Mouse (Mus musculus): ENCODE results near the gene Mdk.

Gene Mdk

GRCm38 (mm10) chr2:91933471-91933870 is 1.4 kb upstream of the Mdk start:
- no peak for DNase-seq (ENCODE audit: low read depth, low spot score)

DNA sequence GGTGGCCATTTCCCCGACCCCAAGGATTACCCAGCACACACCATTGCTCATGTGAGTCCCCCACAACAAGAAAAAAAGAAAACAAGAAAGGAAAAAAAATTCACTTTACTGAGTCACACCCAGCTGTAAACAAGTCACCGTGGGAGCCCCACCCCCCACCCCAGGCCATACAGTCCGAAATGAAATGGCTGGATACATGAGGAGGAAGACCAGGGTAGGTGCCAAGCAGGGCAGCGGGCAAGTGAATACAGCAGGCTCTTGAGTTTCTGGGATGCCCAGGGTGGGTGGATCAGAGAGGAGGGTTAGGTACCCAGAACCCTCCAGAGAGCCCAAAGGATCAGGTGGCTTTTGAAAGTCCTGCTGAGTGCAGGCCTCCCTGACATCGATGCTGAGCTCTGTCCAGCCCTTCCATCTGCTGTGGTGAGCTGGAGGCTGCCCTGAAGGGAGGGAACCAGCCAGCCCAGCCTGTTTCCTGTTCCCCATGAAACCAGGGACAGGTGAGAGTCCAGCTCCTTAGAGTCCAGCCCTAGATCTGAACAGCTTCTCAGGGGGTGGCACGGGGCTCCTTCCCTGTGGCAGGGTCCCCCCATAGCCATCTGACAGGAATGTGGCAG is 747 bp upstream of the Mdk start:
- no peak for DNase-seq (ENCODE audit: low read depth, low spot score)

- no peak for DNase-seq (ENCODE audit: low read depth, low spot score)
Measured at GRCm38 (mm10) chr2:91931328-91932159, 553 bp downstream of the Mdk start.

- no peak for DNase-seq (ENCODE audit: low read depth, low spot score)
Measured at GRCm38 (mm10) chr2:91930761-91931291, 1.3 kb downstream of the Mdk start.

DNA sequence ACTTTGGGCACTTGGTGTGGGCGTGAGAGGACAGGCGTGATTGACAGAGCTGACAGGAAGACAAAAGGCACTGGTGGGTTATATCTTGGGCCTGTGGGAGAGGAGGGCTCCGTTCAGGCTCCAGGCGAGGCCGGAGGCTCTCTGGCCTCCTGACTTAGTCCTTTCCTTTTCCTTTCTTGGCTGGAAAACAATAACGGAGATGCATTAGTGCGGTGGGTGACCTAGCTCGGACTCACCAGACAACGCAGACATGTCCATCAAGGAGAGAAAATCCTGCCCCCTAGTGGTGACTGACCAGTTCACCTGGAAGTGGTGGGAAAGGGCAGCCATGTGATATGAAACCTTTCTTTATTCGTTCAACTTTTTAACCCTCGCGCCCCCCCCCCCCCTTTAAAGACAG is 2.2 kb downstream of the Mdk start:
- DNase-seq (ENCODE audit: low read depth, low spot score), result no peak

- DNase-seq (ENCODE audit: low read depth, low spot score), result no peak
Measured at GRCm38 (mm10) chr2:91929455-91929854, 2.6 kb downstream of the Mdk start.

GRCm38 (mm10) chr2:91928534-91929350 is 3.4 kb downstream of the Mdk start:
- no peak for DNase-seq (ENCODE audit: low read depth, low spot score)

GRCm38 (mm10) chr2:91927826-91928533 is 4.1 kb downstream of the Mdk start:
- DNase-seq (ENCODE audit: low read depth, low spot score), result no peak

DNA sequence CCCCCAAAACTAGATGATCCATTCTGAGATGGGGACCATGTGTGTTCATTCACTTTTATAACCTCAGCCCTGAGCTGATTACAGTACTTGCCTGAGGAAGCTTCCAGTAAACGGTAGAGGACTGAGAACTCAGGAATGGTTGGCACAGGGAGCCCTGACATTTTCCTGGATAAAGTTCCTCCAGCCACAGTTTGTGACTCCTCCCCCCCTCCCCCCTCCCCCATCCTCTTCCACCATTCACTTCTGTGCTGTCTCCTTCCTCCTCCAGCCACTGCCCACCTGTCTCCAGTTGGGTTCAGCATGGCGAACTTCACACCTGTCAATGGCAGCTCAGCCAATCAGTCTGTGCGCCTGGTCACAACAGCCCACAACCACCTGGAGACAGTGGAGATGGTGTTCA is 5.1 kb downstream of the Mdk start, which contains the start of gene Chrm4:
Gene Chrm4 (plus strand): TSS at position 301 of the 400 bp plus-strand sequence.
- no peak for DNase-seq (ENCODE audit: low read depth, low spot score)

DNA sequence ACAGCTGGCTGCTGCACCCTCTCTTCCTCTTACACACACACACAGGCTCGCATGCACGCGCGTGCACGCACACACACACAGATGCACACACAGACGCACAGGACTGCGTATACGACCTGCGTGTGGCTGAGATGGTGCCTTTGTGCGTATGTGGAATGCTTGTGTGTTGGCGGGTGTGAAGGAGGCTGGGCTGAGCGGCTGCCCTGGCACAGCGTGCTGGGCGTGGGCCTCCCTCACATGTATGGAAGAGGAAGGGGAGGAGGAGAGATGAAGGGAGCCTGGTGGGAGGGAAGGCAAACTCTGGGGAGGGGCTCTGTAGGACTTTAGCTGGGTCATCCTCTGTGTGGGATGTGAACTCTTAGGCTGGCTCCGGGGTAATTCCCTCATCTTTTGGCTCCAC is 6.7 kb downstream of the Mdk start:
- DNase-seq (ENCODE audit: low read depth, low spot score), result peak; percentile 72

GRCm38 (mm10) chr2:91924726-91925125 is 7.4 kb downstream of the Mdk start:
- DNase-seq (ENCODE audit: low read depth, low spot score), result no peak

GRCm38 (mm10) chr2:91923415-91924337 is 8.4 kb downstream of the Mdk start:
- DNase-seq (ENCODE audit: low read depth, low spot score), result no peak

DNA sequence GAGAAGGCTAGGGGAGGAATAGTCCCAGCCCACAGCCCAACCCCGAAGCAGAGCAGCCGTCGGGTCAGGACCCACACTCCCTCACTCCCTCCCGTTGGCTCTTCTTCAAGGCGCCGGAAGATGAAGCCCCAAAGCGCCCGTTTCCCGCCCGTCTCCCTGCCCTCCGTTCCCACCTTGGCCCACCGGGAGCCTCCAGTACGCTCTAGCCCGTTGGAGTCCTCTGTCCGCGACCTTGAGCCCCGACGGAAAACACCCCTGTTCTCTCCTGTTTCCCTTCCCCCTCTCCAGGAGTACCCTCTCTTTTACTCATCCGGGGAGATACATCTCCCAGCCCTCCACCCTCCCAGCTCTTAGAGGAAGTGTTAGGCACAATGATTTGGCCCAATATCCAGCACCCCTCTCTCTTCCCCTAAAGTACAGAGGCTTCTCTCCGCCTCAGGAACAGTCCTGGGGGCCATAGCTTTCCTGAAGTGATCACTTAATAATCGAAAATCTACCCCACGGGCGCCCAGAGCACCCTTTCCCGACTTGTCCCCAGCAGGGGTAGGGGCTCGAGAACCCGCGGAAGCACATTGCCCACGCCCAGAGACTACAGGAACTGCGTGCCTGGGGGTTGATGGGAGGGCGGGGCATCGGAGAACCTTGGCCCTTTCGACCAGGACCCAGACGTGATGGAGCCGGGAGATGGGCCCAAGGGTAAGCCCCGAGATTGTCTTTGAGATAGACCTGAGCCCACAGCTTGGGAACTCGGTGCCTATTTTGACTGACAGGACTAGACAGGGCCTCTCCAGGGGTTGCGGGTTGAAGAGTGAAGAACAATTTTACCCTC is 9.3 kb downstream of the Mdk start:
- no peak for DNase-seq (ENCODE audit: low read depth, low spot score)

- DNase-seq (ENCODE audit: low read depth, low spot score), result no peak
Measured at GRCm38 (mm10) chr2:91921790-91922570, 10.1 kb downstream of the Mdk start.

DNA sequence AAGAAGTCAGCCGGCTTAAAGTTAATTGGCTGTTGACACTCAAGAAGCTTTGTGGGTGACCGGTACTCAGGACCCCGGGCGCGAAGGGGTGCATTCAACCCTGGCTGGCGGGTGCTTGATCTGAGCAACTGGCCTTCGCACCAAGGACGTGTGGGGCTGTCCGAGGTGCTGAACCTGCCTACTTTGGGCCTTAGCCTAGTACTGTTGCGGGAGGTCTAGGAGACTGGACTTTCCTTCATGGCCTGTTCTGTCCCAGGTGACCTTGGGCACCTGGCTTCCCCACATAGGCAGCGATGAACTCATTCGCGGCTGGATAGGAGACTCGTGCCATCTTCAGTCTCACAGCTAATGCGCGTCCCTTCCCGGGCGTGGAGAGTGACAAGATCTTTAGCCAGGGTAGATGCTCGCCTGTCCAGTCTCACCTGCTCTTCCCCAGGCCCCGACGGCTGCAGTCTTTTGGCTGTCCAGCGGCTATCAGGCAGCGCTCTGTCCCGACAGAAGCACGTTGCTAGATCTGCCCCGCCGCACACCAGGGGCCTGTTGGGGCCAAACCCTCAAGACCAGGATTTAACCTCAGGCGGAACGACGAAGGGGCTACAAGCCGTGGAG is 10.8 kb downstream of the Mdk start:
- no peak for DNase-seq (ENCODE audit: low read depth, low spot score)

GRCm38 (mm10) chr2:91920130-91920529 is 12.0 kb downstream of the Mdk start:
- no peak for DNase-seq (ENCODE audit: low read depth, low spot score)

DNA sequence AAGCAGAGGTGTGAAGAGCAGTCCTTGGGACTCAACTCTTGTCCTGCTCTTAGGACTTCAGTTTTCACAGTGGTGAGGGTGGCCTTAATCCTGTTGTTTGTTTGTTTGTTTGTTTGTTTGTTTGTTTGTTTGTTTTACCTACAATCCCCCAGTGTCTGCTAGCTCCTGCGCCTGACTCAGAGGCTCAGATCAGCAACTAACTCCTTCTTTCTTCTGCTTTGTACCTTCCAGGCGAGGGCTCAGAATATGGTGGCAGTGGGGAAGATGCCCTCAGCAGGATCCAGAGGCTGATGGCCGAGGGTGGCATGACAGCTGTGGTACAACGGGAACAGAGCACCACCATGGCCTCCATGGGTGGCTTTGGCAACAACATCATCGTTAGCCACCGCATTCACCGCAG is 15.0 kb downstream of the Mdk start:
- no peak for DNase-seq (ENCODE audit: low read depth, low spot score)

DNA sequence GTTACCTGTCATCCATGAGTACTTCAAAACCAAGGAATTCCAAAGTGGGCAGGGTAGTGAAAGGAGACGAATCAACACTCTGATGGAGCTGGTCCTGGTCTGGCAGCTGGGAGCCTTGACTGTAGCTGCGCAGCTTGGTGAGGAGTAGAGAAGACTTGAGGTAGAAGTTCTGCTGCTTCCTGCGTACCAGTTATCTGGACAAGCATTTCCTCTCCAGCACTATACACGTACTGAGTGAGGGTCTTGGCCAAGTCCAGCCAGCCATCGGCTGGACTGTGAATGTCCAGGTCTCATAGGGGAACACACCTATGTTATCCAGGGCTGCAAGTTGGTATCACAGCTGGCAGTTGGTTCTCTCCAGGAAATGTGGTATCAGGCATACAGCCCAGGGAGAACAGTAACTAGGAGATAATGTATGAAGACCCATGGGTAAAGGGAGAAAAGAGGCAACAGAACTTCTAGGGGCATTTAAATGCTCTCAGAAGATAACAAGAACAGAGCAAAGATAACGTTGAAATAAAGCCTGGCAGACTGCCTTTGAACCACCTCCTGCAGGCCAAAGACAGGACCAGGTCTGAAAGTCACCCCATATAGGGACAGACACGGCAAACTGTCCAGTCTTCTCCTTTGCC is 15.6 kb downstream of the Mdk start:
- DNase-seq (ENCODE audit: low read depth, low spot score), result no peak

All from telencephalon, adult 2 months (tissue).